Mouse (Mus musculus) liver, postnatal 0 days (tissue): ENCODE measurements at regions not wholly inside any gene's neighbourhood (a gene's known extent, or its start where the extent isn't known, plus 50 kb on each side); places are given as distances from the start of the nearest gene placed in this dataset.

Experiments used
- CTCF ChIP-seq: sonication (generic); IDR thresholded peaks from 2 replicates; pipeline ENCODE4 v1.5.1; 2016; ENCODE audit warnings: antibody characterized with exemption, low read depth
- EP300 ChIP-seq: IDR thresholded peaks from 2 replicates; pipeline ENCODE4 v1.6.1; 2016; ENCODE audit warnings: antibody characterized with exemption, low read depth, mild to moderate bottlenecking

DNA sequence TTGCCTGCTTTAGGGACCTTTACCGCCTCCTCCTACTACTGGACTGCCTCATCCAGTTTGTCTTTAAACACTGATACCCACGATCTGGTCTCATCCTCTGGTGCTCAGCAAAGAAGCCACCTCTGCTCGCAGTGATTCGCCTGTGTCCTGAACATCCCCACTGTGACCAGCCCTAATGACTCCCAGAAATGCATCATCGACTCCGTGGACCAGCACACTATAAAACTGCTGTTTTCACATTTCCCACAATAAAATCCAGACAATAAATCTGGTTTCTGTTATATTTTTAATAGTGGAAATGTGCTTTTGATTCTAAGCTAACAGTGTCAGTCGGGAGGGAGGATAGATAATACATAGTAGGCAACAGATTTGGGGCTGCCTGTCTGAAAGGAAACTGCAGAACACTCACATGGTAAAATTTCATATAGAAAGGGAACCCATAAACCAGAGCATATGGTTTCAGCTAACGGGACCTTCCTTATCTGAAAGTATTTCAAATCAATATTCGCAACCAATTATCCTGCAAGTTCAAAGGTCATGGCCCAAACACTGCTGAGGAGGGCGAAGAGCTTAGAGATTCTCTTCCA lies 233.7 kb upstream of the Cxadr start:
- TF ChIP-seq CTCF = no peak
- no peak for TF ChIP-seq EP300
